Mouse (Mus musculus) T-cell, adult 2 months (primary cell): Measurements from ENCODE around the gene Gtf2ird2.

Source experiments
- DNase-seq: peaks from one replicate; pipeline ENCODE4 v3.0.0; 2022; ENCODE audit warnings: low spot score

Gene Gtf2ird2

DNA sequence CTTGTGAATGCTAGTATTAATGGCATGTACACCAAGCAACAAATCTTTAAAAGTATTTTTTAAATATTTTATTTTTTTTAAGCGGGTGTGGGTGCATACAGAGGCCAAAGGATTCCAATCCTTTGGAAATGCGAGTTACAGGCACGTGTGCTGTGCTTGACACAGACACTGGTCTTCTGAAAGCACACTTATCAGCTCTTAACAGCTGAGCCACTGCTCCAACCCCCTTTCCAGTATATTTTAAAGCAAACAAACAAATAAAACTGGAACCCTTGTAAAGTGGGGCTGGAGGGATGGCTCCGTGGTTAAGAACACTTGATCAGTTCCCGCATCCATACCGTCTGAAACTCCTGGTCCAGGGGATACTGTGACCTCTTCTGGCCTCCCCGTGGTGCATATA is 657 bp upstream of the Gtf2ird2 start:
- DNase-seq = no peak

DNA sequence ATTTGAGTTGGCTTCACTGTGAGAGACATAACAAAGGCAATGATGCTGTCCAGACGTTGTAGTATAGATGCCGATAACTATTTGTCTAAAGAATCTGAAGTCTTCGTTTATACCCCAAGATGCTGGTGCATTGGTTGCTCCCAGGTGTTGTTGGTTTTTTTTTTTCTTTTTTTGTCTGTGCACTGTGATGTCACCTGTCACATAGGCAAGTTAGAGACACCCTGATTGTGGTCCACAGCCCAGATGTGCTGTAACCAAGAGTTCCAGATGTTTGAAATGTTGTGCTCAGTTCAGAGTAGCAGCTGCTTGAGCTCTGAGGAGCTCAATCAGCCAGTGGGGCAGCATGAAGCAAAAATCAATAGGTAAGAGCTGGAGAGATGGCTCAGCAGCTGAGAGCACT is 2.2 kb downstream of the Gtf2ird2 start:
- DNase-seq = no peak

DNA sequence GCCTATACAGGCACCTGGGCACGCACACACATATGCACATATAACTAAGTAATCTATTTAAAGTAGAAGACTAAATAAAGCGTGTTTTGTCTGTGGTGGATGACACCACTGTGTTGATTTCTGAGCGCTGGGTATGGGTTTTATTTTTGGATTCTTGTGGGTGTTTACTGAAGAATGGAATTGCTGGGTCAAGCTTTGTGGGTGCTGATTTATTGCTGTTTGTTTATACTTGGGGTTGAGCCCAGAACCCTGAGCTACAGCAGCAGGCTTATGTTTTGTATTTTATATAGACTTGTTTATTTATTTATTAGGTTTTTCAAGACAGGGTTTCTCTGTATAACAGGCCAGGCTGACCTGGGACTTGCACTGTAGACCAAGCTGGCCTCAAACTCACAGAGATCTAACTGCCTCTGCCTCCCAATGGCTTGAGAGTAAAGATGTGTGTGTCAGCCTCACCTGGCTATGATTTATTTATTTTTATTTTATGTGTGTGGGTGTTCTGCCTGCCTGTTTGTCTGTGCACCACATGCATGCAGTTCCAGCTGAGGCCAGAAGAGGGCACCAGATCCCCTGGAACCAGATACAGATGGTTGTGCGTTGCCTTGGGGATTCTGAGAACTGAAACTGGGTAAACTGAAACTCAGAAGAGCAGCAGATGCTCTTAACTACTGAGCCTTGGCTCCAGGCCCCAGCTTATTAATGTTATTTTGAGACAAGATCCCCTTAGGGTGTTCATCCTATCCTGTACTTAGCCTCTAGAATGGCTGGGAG is 3.3 kb downstream of the Gtf2ird2 start:
- peak; percentile 81 for DNase-seq

DNA sequence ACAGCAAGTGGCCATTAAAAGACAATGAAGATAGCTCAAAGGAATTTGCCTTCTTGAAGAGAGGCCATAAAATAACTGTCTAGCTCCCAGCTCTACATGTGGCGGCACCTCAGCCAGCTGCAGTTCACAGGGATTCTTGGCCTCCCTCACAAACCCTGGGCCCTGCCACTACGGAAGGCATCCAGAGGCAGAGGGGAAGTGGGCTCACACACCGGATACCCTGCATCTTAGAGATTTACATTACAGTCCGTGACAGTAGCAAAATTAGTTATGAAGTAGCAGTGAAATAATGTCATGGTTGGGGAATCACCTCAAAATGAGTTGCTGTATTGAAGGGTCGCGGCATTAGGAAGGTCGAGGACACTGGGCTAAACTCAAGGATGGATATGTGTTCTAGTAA is 4.8 kb downstream of the Gtf2ird2 start:
- DNase-seq = peak; percentile 42

DNA sequence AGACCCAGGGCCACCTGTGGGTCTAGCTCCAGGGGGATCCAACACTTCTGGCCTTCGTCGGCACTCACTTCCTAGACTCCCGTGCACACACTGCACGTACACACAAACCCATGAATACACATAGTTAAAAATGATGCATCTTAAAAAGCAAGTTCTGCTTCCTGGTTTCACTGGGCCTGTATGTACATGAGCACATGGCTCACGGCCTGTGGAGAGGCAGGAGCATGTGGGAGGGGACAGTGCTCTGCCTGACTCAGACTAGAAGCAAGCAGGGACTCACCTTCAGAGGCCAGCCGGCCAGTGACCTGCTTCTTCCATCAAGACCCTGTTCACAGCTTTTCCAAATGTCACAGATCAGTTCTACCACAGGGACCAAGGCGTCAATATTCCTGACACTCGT is 9.8 kb downstream of the Gtf2ird2 start:
- DNase-seq = no peak

DNA sequence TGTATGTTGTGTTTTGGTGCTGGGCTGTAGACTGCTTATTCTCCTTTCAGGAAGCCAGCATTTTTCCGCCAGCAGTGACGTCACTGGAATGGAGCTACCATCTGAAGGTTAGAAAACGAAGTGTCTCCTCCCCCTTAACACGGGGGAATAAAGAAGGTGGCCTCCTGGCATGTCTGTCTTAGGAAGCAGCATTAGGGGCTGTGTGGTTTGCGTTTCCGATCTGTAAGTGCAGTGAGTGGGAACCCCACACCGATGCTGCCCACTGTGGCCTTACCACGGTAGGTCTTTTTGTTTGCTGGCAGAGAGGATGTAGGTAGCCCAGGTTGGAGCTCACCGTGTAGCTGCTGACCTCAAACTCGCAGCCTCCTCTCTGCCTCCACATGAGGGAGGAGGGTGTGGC is 22.9 kb downstream of the Gtf2ird2 start:
- DNase-seq = no peak

DNA sequence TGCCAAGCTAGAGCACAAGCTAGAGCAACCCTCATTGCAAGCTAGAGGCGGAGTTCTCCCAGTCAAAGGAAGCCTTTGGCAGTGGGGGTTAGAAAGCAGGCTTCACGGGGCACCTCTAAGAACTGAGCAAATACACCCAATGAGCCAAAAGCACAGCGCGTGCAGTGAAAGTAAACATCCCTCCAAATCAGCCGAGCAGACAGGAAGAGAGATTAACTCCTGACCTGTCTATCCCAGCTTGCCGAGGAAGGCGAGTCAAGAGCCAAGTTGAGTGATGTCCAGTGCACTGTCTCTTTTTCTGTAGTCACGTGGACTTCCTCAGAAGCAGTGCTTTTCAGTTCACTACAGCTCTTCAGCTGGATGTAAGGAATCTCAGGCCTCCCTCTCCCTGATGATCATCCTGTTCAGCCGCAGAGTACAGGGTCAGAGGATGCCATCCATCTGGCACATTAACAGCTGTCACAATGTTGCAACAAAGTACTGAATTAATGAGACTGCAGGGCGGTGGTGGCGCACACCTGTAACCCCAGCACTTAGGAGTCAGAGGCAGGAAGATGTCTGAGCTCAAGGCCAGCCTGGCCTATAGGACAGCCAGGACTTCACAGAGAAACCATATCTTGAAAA is 26.2 kb downstream of the Gtf2ird2 start:
- DNase-seq = no peak

DNA sequence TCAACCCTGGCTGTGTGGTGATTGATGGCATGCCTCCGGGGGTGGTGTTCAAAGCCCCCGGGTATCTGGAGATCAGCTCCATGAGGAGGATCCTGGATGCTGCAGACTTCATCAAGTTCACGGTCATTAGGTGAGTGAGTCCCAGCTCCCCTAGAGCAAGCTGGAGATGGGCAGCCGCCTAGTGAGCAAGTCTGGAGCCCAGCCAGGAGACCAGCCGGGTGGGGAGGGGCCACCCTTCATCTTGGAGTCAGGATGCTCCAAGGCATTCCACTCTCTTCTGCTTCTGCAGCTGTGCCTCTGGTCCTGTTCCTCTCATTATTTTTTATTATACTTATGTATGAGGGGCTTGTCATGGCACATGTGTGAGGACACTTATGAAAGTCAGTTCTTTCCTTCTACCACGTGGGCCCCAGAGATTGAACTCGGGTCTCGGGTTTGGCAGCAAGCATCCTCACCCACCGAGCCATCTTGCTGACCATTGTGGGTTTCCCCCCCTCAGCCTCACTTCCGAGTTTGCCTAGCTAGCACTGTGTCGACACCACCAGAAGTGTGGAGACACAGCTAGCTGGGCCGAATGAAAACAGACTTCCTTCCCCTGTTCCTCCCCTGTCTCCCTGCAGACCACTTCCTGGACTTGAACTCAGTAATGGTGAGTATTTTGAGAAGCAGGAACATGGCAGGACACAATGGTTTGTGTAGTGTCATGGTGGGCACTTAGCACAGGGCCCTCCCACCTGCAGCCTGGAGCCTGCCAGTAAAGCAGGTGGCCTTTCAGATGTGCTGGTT is 30.4 kb downstream of the Gtf2ird2 start:
- DNase-seq = no peak

DNA sequence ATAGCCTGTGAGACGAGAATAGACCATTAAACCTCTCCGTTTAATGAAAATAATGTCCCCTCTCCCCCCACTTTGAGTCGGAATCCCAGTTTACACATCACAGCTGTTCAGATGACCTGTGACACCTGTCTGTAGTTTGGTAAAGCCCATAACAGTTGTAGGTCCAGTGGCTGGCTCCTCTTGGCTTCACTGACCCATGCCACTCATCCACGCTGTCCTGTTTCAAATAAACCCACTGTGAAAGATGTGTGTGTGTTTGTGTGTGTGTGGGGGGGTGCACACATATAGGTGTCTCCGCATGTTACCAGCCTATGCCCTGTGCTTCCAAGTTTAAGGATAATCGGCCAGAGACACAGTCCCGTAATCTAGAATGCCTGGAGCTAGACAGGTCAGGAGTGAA is 34.1 kb downstream of the Gtf2ird2 start:
- DNase-seq = no peak

DNA sequence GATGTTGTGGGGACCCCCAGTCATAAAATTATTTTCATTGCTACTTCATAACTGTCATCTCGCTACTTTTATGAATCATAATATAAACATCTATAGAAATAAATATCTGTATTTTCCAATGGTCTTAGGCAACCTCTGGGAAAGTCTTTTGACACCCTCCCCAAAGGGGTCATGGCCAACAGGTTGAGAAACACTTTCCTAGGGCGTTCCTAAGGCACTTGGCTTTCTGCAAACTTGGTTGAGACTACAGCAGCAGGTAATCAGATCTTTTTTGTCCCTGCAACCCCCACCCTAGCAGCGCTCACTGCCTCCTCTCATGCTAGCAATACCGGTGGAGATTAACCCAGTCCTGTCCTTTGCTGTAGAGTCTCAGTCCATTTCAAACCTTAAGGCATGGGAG is 37.5 kb downstream of the Gtf2ird2 start:
- no peak for DNase-seq

DNA sequence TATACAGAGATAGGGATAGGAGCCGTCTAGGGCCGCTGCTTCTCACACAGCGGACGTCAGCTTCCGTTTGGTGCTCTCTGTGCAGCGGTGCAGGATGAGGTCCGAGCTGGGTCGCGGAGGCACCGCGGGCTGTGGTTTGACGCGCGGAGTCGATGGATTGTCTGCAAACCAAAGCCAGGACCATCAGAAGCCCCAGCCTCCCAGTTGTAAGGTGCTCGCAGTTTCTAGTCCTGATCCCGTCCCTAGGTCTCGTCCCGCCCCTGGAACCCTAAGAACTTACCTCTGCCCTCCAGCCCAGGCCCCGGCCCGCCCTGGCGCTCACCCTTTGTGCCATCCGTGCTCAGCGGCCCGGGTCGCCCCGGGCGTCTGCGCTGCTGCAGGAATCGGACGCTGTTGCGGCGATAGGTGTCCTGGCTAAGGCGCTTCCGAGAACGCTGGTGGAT is 37.9 kb downstream of the Gtf2ird2 start:
- no peak for DNase-seq

DNA sequence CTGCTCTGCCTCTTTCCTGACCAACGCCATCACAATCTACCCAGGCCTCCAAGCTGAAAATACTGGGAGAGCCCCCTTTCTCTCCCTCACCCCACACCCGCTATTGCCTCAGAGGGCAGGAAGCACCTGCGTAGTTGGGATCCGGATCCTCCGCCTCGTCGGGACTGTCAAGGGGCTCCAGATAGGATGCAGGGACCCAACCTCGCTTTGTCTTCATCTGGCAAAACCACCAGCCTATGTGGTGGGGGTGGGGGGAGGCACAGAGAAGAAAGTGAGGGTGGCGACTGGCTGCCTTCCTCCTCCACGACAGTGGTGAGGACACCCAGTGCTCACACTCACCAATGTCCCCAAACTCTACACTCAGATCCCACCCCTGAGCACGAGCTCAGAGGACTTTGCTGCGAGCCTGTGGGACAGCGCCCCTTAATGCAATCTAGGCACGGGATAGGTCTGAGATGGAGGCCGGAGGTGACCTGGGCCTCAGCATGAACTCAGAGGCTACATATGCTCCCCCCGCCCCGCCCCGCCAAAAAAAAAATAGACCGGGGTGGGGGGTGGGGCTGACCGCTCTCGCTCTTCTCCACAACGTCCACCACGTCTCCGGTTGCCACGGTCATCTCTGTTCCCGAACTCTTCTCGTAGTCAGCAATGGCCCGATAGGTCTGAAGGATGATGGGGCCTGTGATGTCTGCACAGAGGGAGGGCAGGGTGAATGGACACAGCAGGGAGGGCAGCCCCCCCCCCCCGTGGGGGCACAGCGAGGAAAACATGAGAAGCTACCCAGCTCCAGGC is 41.5 kb downstream of the Gtf2ird2 start:
- no peak for DNase-seq

DNA sequence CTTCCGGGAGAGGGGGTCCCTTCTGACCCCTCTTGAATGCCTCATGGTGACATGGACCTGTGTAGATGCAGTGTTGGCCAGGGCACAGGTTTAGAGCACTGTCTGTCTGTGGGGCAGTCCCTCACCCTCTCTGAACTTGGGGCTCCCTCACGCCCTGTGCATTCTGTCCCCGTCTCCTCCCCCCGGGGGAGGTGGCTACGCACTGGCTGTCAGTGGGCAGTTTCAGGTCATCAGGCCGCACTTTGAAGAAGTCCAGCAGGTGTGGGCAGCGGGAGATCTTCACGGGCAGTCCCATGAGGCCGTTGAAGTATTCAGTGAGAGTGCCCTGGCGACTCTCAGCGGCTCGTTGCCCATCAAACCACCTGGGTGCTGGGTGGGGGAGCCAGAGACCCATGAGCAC is 43.1 kb downstream of the Gtf2ird2 start:
- DNase-seq = no peak

DNA sequence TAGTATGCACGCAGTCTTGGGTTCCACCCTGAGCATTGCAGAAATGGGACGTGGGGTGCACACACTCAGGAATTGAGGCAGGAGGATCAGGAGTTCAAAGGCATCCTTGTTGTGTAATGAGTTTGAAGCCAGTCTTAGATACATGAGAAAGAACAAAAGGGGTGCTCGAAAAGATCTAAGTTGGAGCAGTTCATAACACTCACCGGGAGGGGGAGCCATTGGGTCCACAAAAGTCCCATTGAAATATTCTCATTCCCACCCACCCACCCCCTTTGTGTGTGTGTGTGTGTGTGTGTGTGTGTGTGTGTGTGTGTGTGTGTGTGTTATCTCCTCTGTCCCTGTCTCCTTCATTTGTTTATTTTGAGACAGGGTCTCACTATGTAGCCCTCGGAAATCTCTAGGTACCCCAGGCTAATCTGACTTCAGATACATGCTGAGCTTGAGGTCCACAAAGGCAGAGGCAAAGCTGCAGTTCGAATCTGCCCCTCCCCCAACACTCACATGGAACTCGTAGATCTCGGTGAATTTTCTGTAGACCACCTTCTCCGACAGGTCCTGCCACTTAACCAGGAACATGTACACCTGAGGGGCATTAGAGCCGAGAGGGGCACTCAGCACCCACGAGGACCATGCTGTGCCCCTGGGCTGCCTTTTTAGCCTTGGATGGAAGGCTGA is 43.9 kb downstream of the Gtf2ird2 start:
- peak; percentile 63 for DNase-seq

DNA sequence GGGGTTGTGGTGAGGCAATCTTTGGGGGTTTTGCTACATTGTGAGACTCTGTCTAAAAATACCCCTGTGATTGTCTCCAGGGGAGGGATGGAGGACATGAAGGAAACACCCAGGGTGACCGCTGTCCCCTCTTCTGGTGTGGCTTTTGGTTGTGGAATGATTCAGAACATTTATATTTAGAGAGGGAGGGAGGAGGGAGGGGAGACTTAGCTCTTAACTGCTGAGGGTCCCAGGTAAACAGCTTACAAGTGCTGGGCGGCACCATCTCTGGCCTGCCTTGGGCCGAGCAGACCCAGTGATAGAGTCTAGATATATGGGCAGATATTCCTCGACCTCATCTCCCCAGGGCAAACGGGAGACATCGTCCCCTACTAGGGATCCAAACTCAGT is 44.4 kb downstream of the Gtf2ird2 start:
- no peak for DNase-seq

DNA sequence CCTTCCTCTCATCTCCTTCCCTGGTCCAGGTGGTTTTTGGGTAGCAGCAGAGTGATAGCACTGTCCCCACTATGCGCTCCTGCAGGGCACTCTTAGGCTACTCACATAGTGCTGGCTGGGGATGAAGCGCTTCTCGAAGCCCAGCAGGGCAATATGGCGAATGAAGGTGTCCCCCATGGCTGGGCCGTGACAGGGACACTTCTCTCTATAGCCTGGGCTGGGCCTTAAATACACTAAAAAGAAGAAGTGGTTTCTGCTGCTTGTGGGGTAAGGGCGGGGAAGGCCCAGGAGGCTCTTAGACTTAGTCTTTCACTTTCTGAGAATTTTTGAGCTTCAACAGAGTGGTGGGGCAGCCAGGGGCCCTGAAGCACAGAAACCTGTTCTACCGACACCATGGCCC is 45.6 kb downstream of the Gtf2ird2 start, which contains the start of gene Ncf1:
Gene Ncf1, minus strand, starts transcription at position 235 of the 400 bp plus-strand sequence.
- DNase-seq = no peak

DNA sequence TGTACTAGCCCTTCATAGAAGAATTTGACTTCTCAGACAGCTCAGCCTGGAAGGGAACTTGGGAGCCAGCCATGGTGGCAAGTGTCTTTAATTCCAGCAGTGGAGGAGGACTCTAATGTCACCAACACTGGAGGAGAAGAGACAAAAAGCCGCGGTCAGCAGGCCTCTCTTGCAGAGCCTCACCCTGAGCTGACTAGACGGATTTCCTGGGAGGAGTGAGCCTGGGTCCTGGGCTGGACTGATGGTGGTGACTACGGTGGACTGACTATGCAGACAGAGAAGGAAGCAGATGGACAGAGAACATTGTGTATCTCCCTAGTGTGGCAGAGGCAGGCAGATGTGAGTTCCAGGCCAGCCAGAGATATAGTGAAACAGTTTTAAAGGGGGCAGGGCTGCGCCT is 47.6 kb downstream of the Gtf2ird2 start:
- no peak for DNase-seq

DNA sequence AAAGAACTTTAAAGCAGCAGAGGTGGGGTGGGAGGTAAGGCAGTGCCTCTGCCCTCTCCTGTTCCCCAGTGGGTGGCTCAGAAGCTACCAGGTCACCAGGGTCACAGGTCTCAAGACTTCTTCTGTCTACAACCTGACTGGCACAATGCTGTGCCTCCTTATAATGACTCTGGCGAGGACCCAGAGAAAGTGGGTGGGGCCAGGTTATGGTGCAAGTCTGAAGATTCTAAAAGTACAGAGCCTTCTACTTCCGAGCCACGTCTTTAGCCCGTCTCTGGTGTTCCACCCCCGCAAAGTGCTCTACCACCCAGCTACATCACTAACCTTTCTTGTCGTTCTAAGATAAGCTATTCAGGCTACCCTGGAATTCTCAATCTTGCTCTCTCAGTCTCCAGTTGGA is 48.3 kb downstream of the Gtf2ird2 start:
- DNase-seq = peak; percentile 75

DNA sequence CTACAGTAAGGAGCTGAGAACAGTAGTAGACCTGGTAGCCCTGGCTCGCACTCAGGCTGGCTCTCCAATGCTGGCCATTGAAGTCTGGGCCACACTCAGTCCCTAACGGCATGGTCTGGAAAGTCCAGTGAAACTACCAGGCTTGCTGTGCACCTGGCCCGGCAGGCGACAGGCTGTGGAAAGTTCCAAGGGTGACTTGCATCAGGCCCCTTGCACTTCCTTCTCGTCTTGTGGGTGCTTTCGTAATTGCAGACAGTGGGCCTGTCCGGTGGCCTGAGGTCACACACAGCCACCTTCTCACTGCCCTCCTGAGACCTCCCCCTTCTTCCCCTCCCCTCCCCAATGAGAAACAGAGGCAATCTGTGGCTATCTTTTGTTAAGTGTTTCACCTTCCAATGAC is 48.7 kb downstream of the Gtf2ird2 start:
- DNase-seq = no peak

DNA sequence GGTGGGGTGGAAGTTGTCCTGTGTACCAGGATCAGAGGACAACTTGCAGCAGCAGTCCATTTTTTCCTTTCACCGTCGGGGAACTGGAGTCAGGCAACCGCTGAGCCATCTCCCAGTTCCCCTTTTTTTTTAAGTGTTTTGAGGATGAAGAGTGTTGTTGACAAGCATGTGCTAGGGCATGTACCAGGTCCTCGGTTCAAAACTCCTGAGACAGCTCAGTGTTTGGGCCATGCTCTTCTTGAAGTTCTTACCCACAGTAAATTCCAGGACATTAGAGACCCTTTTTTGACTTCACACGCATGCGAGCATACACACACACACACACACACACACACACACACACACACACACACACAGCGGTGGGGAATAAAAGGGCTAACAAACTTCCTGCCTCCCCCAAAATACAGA is 49.4 kb downstream of the Gtf2ird2 start:
- DNase-seq = peak; percentile 65

DNA sequence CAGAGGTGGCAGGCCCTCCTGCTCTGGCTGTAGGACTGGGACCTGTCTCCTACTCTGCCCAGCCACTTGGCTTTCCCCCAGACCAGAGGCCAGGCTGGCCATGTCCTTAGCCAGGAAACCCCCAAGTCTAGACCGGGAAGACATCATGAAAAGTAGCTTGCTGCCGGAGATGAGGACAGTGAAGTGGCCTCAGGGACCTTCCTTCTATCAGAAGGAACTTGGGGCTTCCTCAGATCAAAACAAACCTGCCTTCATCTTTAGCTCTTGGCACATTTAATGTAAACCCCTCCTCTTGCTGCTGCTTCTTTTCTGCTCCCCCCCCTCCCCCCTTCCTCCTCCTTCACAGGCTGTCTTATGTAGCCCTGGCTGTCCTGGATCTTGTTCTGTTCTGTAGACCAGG is 50.4 kb downstream of the Gtf2ird2 start:
- peak; percentile 54 for DNase-seq

DNA sequence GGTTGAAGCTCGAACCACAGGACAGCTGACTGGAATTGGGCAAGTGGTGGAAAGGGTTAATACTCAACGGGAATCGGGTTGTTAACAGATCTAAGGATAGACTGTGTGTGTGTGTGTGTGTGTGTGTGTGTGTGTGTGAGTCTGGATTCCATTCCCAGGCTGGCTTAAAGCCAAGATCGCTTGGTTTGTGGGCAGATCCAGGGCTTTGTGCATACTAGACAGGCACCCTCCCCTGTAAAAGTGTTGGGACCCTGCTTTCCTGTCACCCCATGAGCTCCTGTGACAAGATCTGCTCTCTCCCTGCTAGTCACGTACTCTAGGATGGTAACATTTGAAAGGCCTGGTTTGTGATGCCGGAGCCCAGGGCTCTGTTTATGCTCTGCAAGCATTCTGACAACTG is 51.3 kb downstream of the Gtf2ird2 start:
- no peak for DNase-seq
